Mouse (Mus musculus): ENCODE measurements around the gene Adgrv1. TPM values are rescaled to one million over a fixed set of nuclear protein-coding genes. Genes with fewer than 3 reads are reported as not detected.

Gene Adgrv1
- polyA plus RNA-seq, 1 experiment from 2014 or later = 38.5 TPM

DNA sequence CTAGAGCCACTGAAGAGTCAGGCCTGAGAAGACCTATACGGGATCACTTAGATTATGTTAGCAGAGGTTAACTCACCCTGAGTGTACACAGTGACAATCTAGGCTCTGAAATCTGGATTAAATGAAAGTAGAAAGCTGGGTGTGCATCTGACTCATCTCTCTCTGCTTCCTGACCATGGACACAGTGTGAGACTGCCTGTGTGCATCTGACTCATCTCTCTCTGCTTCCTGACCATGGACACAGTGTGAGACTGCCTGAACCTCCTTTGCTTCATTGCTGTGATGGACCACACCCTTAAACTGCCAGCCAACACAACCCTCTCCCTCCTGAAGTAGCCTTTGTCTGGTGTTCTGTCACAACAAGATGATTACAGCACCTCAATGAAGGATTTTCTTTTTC lies 231.2 kb downstream of the Adgrv1 start:
- Histone ChIP-seq H3K36me3 (peaks cover 11% of the 10 kb centered on the region), H3K27ac (replicated peaks) (no peak overlapping the region), H3K9ac (replicated peaks) (no peak overlapping the region), H3K4me2 (replicated peaks) (no peak overlapping the region), H3K27me3 (no peaks in the 10 kb centered on the region), H3K9me3 (no peaks in the 10 kb centered on the region), H3K4me1 (no peaks in the 10 kb centered on the region), H3K4me3 (no peak overlapping the region)
- no peak for ATAC-seq (ENCODE audit: low FRiP score, low read depth)
- 97% methylated on average over 1 of the region's 1 CpGs for WGBS

DNA sequence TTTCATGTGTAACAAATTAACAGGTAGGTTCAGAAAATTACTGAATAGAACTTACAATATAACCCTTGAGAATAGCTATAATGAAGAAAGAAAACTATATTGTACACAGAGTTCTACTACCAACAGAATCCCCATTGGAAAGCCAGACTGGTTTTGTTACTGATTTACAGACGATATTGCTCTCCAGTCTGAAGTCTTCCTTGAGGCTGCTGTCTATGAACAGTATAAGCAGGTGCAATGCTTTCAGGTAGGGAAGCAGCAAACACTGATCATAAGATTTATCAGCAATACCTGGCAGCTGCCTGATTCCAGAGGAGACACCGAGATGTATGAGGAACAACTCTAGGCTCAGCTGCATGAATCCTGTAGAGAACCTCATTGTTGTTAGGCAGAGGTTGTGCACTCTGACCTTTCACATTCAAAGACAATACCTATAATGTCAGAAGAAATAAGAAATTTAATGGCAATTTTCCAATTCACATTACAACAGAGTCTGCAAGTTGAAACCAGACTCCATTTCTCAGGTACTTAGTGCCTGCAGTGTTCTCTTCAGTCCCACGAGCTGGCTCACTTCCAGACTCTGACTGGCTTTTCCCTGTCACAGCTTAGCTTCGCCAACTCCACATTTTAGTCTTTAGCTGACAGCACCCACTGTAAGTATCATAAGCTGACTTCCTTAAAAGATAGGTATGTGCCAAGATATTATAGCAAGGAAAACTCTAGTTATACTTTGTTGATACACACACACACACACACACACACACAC lies 247.2 kb downstream of the Adgrv1 start:
- Histone ChIP-seq H3K4me3 (no peak overlapping the region), H3K36me3 (no peaks in the 10 kb centered on the region; the same call in none of the 2 replicates), H3K4me2 (replicated peaks) (no peak overlapping the region), H3K9me3 (no peaks in the 10 kb centered on the region), H3K27me3 (no peaks in the 10 kb centered on the region), H3K4me1 (no peaks in the 10 kb centered on the region), H3K9ac (replicated peaks) (no peak overlapping the region), H3K27ac (replicated peaks) (no peak overlapping the region)
- no peak for ATAC-seq (ENCODE audit: low FRiP score, low read depth)
- 87% methylated on average over 4 of the region's 4 CpGs for WGBS

DNA sequence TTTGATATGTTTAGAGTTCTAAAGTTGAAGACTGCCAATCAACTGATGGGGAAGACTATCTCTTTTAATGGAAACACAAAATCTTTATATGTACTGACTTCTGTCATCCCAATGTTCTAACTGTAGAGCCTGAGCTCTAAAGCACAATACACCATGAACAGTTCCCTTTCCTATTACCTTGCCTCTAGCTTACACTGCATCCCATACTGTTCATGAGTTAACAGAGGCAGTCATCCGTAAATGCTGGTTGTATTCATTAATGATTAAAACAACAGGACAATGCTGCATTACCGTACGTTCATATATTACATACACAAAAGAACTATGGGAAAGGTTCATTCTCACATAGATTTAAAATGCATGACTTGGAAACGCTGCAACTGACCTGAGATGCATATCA lies 251.1 kb downstream of the Adgrv1 start:
- Histone ChIP-seq H3K27ac (replicated peaks) (no peak overlapping the region), H3K9me3 (no peaks in the 10 kb centered on the region), H3K27me3 (no peaks in the 10 kb centered on the region), H3K4me1 (no peaks in the 10 kb centered on the region), H3K4me2 (replicated peaks) (no peak overlapping the region), H3K4me3 (no peak overlapping the region), H3K36me3 (no peaks in the 10 kb centered on the region; the same call in none of the 2 replicates), H3K9ac (replicated peaks) (no peak overlapping the region)
- no peak for ATAC-seq (ENCODE audit: low FRiP score, low read depth)
- 90% methylated on average over 4 of the region's 4 CpGs for WGBS

DNA sequence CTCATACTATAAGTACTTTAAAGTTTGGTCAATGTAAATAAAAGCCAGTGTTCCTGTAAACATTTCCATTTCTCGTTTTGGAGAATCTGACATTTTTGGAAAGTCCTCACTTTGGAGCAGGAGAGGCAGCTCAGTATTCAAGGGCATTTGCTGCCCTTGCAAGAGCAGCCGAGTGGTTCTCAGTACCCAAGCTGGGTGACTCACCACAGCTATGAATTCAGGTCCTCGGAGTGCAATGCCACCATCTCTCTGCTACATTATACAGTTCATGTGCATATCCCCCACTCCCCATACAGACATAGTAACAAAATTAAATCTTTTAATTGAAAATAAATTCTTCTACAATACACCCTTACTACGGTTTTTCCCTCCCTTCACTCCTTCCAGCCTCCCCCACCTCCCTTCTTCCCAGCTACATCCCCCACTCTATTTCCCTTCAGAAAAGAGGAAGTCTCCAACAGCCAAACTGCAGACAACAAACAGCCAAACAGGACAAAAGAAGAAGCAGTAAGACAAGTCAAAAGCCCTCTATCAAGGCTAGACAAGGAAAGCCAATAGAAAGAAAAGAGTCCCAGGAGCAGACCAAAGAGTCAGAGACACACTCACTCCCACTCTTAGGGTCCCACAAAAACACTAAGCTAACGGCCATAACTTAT lies 262.0 kb downstream of the Adgrv1 start:
- Histone ChIP-seq H3K9me3 (no peaks in the 10 kb centered on the region), H3K4me3 (no peak overlapping the region), H3K4me1 (no peaks in the 10 kb centered on the region), H3K27ac (replicated peaks) (no peak overlapping the region), H3K36me3 (peaks cover 12% of the 10 kb centered on the region), H3K9ac (replicated peaks) (no peak overlapping the region), H3K4me2 (replicated peaks) (no peak overlapping the region), H3K27me3 (no peaks in the 10 kb centered on the region)
- ATAC-seq (ENCODE audit: low FRiP score, low read depth) = no peak
- 86% methylated on average over 5 of the region's 5 CpGs for WGBS

DNA sequence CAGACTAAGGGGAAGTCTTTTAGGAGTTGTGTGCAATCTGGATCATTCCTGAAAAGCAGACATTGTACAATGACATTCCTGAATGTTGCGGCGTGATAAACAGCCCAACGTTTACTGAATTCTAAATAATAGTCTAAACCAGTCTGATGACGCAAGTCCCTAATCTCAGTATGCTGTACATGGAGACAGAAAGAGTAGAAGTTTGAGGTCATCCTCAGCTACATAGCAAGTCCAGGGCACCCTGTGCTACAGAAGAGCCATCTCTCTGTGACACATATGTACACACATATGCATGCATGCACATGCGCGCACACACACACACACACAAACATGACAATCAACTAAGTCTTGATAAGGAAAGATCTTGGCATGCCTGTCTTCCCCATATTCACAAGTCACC lies 262.8 kb downstream of the Adgrv1 start:
- WGBS = 90% methylated on average over 6 of the region's 6 CpGs
- no peaks in the 10 kb centered on the region for H3K27me3 ChIP-seq
- ATAC-seq (ENCODE audit: low FRiP score, low read depth) = no peak
- H3K9ac ChIP-seq (replicated peaks) = no peak overlapping the region
- no peaks in the 10 kb centered on the region for H3K9me3 ChIP-seq
- H3K36me3 ChIP-seq = peaks cover 12% of the 10 kb centered on the region
- H3K4me3 ChIP-seq = no peak overlapping the region
- no peak overlapping the region for H3K27ac ChIP-seq (replicated peaks)
- H3K4me1 ChIP-seq = no peaks in the 10 kb centered on the region
- H3K4me2 ChIP-seq (replicated peaks) = no peak overlapping the region

DNA sequence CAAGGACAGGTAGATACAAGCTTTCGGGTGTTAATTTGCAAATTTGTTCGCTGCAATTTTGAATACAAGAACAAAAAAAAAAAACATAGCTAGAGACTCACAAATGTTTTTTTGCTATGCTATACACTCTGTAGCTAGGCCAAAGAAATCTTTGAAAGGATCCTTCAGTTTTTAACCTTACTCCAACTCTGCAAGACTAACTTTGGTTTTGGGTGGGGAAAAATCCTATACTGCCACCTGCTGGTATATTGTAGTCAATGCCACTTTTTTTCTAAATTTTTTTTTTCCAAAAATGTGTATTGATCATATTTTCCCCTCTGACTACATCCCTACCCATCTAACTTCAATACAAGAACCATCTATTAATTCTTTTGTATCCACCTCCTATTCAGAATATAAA lies 263.4 kb downstream of the Adgrv1 start:
- peaks cover 12% of the 10 kb centered on the region for H3K36me3 ChIP-seq
- H3K27ac ChIP-seq (replicated peaks) = no peak overlapping the region
- ATAC-seq (ENCODE audit: low FRiP score, low read depth) = 0 out of 2 replicates have a peak, but pooled peaks have one; percentile 34
- WGBS = 78% methylated on average over 2 of the region's 2 CpGs
- no peaks in the 10 kb centered on the region for H3K4me1 ChIP-seq
- H3K4me2 ChIP-seq (replicated peaks) = no peak overlapping the region
- H3K27me3 ChIP-seq = no peaks in the 10 kb centered on the region
- H3K9ac ChIP-seq (replicated peaks) = no peak overlapping the region
- H3K9me3 ChIP-seq = no peaks in the 10 kb centered on the region
- no peak overlapping the region for H3K4me3 ChIP-seq

DNA sequence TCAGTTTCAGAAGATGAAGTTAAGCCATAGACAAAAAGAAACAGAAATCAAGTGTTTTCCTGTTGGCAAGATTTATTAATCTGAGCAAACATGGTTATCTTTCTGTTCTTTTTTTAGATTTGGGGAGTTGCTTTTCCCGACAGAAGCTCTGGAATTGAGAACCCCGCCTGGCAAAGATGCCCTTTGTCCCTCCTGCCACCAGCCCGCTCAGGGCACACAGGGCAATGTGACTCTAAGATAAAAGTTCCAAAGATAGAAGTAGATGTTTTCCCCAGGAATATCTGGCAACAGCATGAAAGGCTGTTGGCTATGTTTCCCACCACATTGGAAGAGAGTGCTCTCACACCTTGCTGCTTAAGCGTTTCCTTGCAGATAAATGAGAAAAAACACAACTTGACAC lies 264.0 kb downstream of the Adgrv1 start:
- H3K9me3 ChIP-seq = no peaks in the 10 kb centered on the region
- 78% methylated on average over 4 of the region's 4 CpGs for WGBS
- ATAC-seq (ENCODE audit: low FRiP score, low read depth) = no peak
- no peaks in the 10 kb centered on the region for H3K4me1 ChIP-seq
- no peak overlapping the region for H3K9ac ChIP-seq (replicated peaks)
- no peak overlapping the region for H3K4me2 ChIP-seq (replicated peaks)
- H3K4me3 ChIP-seq = no peak overlapping the region
- no peaks in the 10 kb centered on the region for H3K27me3 ChIP-seq
- H3K27ac ChIP-seq (replicated peaks) = no peak overlapping the region
- peaks cover 12% of the 10 kb centered on the region for H3K36me3 ChIP-seq

DNA sequence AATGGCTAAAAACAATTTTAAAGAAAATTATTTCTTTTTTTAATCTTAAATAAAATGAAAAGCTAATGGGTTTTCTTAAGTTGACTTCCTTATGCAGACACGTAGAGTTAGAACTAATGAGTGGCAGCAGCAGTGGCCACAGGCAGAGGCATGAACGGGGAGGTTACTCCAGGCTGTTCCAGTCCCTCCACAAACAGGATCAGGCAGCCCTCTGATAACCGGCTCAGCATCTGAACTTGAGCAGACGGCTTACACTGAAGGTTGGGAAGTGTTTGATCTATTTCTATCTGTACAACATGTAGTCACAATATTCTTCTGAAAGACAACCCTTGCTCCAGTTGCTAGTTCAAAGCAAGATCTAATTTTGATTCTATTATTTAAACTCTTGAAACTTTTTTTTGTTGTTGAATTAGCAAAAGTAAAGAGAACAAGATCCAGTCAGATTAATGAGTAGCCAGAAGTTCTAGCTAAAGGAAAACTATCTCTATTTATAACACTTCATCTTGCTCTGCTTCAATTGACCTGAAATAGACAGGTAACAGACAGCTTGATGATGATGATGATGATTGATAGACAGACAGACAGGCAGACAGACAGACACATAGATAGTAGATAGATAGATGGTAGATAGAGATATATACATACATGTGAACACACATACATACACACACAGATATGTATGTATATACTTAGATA lies 265.1 kb downstream of the Adgrv1 start:
- H3K4me3 ChIP-seq = no peak overlapping the region
- WGBS = 81% methylated on average over 4 of the region's 4 CpGs
- H3K27ac ChIP-seq (replicated peaks) = no peak overlapping the region
- no peaks in the 10 kb centered on the region for H3K9me3 ChIP-seq
- peaks cover 7% of the 10 kb centered on the region for H3K36me3 ChIP-seq
- ATAC-seq (ENCODE audit: low FRiP score, low read depth) = no peak
- H3K4me2 ChIP-seq (replicated peaks) = no peak overlapping the region
- H3K4me1 ChIP-seq = no peaks in the 10 kb centered on the region
- no peaks in the 10 kb centered on the region for H3K27me3 ChIP-seq
- H3K9ac ChIP-seq (replicated peaks) = no peak overlapping the region

DNA sequence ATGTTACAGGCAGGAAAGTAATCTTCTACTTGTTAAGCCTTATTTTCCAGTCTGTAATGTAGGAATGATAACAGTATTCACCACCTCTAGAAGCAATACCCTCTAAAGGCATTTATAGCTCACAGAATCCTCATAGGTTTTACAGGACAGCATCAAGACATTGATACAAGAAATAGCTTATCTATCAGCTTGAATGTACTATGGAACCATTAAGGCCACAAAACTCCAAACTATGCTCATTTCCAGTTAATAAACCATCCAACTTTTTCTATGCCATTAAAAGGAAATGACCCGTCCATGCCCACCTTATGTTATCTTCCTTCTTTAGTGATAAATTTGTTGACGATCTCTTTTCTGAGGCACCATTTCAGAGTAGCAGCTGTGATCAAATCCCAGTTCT lies 272.6 kb downstream of the Adgrv1 start:
- 96% methylated on average over 2 of the region's 2 CpGs for WGBS
- Histone ChIP-seq H3K4me3 (no peak overlapping the region), H3K4me2 (replicated peaks) (no peak overlapping the region), H3K27ac (replicated peaks) (no peak overlapping the region), H3K9ac (replicated peaks) (no peak overlapping the region), H3K4me1 (no peaks in the 10 kb centered on the region), H3K27me3 (no peaks in the 10 kb centered on the region), H3K9me3 (no peaks in the 10 kb centered on the region), H3K36me3 (no peaks in the 10 kb centered on the region)
- no peak for ATAC-seq (ENCODE audit: low FRiP score, low read depth)

DNA sequence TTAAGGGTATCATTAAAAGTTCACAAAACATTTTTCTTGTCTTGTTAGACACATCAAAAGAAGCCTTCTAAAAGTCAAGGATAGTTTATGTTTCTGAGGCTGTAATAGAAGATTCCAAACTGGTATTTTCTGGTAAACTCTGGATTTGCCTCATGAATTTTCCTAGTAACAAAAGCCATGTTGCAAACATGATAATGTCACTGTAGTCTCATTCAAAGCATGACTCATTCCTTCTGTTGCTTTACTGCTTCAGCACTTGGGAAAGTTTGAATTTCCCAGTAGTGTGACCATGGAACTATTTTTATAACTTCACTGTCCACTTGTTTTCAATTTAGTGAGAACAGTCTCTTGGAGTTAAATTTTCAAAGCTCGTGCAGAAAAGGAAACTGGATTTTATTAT lies 274.2 kb downstream of the Adgrv1 start:
- WGBS = 83% methylated on average over 1 of the region's 1 CpGs
- H3K27ac ChIP-seq (replicated peaks) = no peak overlapping the region
- no peak for ATAC-seq (ENCODE audit: low FRiP score, low read depth)

DNA sequence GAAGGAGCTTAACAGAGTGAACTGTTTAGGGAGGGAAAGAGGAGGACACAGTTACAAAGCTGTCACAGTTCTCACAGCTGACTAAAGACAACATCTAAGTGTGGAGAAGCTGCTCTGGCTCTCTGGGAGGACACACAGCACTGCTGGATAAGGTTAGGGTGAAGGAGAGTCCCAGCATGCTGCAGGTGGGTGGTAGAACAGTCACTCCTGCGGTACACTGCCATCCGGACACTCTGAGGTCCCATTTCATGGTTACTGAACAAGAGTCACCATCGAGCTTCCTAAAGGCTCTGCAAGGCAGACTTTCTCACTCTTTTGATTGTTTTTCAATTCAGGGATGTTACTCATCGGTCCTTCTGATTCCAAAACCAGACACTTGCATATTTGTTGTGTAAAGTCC lies 274.6 kb downstream of the Adgrv1 start:
- no peak overlapping the region for H3K4me3 ChIP-seq
- no peak overlapping the region for H3K27ac ChIP-seq (replicated peaks)
- H3K9me3 ChIP-seq = no peaks in the 10 kb centered on the region
- no peaks in the 10 kb centered on the region for H3K4me1 ChIP-seq
- H3K27me3 ChIP-seq = no peaks in the 10 kb centered on the region
- 90% methylated on average over 4 of the region's 4 CpGs for WGBS
- no peak for ATAC-seq (ENCODE audit: low FRiP score, low read depth)
- H3K9ac ChIP-seq (replicated peaks) = no peak overlapping the region
- H3K36me3 ChIP-seq = no peaks in the 10 kb centered on the region
- H3K4me2 ChIP-seq (replicated peaks) = no peak overlapping the region

More for the DNA sequence above, 274.2 kb downstream of the Adgrv1 start:
- no peak overlapping the region for H3K9ac ChIP-seq (replicated peaks)
- H3K4me3 ChIP-seq = no peak overlapping the region
- H3K4me1 ChIP-seq = no peaks in the 10 kb centered on the region
- H3K27me3 ChIP-seq = no peaks in the 10 kb centered on the region
- no peak overlapping the region for H3K4me2 ChIP-seq (replicated peaks)
- H3K36me3 ChIP-seq = no peaks in the 10 kb centered on the region
- no peaks in the 10 kb centered on the region for H3K9me3 ChIP-seq

DNA sequence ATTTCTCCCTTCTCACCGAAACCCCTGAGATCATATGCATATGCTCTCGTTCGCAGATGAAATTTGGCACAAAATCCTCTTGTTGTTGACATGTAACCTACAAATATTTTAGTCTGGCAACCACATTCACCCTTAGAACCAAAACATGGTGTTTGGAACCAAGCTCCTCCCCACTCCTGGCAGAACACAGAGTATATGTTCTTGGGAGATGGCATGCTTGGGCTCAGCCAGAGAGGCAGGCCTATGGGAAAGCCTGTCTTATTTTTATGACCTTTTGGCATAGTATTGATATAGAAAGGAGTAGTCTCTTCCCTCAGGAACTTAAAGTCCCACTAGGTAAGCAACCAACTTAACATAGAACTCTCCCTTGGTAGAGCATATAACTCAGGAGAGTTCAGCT lies 275.7 kb downstream of the Adgrv1 start:
- Histone ChIP-seq H3K27ac (replicated peaks) (no peak overlapping the region), H3K4me2 (replicated peaks) (no peak overlapping the region), H3K4me3 (no peak overlapping the region), H3K36me3 (no peaks in the 10 kb centered on the region), H3K9ac (replicated peaks) (no peak overlapping the region), H3K27me3 (no peaks in the 10 kb centered on the region), H3K4me1 (no peaks in the 10 kb centered on the region), H3K9me3 (no peaks in the 10 kb centered on the region)
- no peak for ATAC-seq (ENCODE audit: low FRiP score, low read depth)
- WGBS = 90% methylated on average over 3 of the region's 3 CpGs
